Mouse (Mus musculus): ENCODE results near the gene Raf1. TPM values are rescaled to one million over a fixed set of nuclear protein-coding genes. Genes with fewer than 3 reads are reported as not detected.

The Raf1 gene
- total RNA-seq, 2 experiments from 2014 or later: 113 to 117 TPM

DNA sequence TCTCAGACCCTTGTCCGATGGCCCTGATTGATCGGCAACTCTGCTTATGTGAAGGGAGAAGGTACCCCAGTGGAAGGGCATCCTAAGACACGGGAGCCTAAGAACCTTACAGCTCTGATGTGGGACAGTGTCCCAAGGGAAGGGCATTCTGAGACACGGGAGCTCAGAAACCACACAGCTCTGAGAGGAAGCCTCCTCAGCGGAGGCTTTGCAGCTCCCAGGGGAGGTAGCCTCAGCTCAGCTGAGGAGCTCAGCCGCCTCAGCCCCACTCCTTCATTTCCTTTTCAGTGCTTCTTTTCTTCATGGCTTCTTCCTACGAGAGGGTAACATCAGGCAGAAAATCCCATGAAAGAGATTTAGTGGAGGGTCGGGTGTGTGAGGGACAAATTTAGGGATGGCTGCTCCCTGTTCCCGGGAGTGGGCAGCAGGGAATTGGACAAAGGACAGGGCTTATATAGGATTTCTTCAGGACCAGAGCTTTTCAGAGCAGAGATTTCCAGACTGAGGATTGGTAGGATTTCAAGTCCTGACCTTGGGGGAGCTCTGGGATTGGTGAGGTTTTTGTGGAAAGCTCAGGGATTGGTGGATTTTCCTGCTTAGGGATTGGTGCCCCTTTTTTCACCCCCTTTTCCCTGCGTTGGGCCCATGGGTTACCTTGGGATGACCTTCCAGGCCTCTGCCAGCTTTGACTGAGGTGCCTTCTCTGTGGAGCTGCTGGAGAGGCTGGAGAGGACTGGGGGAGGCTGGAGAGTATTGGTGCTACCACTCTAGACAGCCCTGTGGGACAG lies 93.9 kb downstream of the Raf1 start:
- no peak for DNase-seq

DNA sequence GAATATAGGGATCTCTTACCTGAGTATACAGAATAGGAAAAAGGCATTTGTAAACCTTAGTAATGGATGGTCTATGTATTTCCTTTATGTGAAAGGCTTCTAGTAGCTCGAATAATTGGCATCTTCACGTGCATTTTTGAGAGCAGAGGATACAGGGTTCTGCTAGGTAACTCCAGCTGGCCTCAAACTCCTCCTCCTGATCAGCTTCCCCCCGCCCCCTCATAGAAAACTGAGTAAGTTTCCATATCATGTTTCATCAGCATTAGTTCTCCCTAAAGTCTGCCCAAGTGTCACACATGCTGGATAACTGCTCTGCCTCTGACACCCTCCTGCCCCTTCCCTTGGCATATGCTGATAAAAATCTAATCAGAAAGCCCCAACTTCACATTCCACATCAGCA lies 95.6 kb downstream of the Raf1 start:
- intact Hi-C loops (cut with DNase I): no loop called here
- no peak for DNase-seq

More for the DNA sequence above, 93.9 kb downstream of the Raf1 start:
- intact Hi-C loops (cut with DNase I): no loop called here

- no peak for DNase-seq
- intact Hi-C loops (cut with DNase I): no loop called here
Observed at GRCm38 (mm10) chr6:115577941-115578340, 98.5 kb downstream of the Raf1 start.

DNA sequence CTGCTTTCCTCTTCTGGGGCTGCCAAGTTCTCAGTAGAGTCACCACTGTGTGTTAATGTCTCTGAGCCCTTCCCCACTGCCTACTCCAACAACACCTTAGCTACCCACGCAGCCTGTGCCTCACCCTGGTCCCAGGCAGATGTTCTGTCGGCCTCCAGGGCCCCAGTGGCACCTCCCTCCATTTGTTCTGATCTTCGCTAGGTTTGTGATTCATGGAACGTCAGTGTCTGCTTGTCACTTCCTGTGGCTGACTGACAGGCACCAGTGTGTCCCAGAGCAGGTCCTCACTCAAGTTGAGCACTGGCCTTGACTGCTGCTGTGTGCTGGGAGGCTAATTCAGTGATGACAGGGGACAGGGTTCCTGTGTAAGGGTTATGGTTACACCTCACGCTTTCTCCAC lies 99.0 kb downstream of the Raf1 start:
- intact Hi-C loops (cut with DNase I): no loop called here
- no peak for DNase-seq

DNA sequence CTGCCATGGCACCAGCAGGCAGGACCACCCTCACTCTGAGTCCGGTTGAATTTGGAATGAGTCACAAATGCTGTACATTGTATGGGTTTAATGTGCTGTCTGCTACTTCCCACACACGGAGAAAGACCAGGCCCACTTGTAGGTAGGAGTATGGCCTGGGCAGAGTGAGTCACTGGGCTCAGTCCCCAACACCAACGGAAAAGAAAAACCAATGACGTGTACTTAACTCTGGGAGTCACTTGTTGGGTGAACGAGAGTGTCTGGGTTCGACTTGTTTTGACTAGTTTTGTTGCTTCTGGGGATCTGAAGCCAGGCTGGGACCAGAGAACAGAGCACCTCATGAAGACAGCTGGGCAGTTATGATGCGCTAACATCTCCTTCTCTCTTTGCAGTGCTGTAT lies 102.3 kb downstream of the Raf1 start:
- no peak for DNase-seq
- intact Hi-C loops (cut with DNase I): no loop called here

Other genes with a start within 250 kb of the Raf1 start
- 1 to 10 TPM; 5.0 to 5.9 TPM for gene Tsen2, start 132.0 kb downstream of the Raf1 start, total RNA-seq (2021)
- gene Mkrn2os, start 84.1 kb downstream of the Raf1 start, total RNA-seq (2021): under 1 TPM in 1 of 2 experiments, not detected in 1; 0.20 TPM
- 10 to 100 TPM; 42.8 to 50.6 TPM for gene Mkrn2, start 74.7 kb downstream of the Raf1 start, total RNA-seq (2021)
- gene Tmem40, start 85.8 kb upstream of the Raf1 start, total RNA-seq (2021): under 1 TPM in 1 of 2 experiments, not detected in 1; 0.72 TPM
- 10 to 100 TPM; 66.8 to 71.3 TPM for gene Cand2, start 97.9 kb upstream of the Raf1 start, total RNA-seq (2021)
- 100 to 1,000 TPM; 492 to 563 TPM for gene Rpl32, start 132.1 kb upstream of the Raf1 start, total RNA-seq (2021)
- under 1 TPM; 0.10 to 0.25 TPM for gene Efcab12, start 161.8 kb upstream of the Raf1 start, total RNA-seq (2021)
- gene Mbd4, start 176.7 kb upstream of the Raf1 start, total RNA-seq (2021): under 1 TPM; 0.89 to 0.91 TPM
- 1 to 10 TPM; 4.0 to 8.8 TPM for gene Ift122, start 176.8 kb upstream of the Raf1 start, total RNA-seq (2021)